Mouse (Mus musculus) regulatory T cell (primary cell): ENCODE results near the gene Dnaja1.

Source experiments
- in situ Hi-C: fragments of 300-600 bp; cut with MboI, MseI; formaldehyde crosslinking; loops from one replicate; pipeline ENCODE4 v1.15.1; 2025; ENCODE audit warnings: high pct_unique_total_duplicates

Gene Dnaja1

DNA sequence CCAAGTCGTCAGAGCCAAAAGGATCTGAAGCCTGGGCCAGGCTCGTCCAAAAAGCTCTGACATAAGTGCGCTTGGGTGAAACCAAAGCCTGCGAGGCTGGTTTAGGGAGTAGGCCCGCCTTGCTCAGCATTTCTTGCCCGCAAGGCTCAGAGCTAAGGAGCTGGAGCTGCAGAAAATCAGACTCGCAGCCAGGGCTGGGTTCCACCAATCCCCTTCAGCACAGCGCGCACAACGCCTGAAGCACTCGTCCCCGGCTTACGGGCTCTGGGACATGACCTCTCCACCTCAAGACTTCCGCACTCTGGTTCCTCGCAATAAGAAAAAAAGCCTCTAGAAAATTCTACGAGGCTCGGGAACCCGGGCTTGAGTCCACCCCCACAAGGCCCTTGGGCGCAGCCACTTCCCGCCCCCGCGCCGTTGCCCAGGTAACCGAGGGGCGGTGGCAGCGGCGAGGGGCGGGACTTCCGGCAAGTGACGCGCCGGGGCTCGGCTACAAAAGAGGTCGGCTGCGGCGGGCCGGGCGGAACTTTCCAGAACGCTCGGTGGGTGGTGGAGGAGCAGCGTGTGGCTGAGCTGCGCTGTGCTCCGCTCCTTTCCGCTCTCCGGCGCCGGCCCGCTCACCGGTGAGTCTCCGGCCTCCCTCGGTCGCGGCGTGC is at the start of gene Dnaja1:
Gene Dnaja1 (plus strand): TSS at position 140 of the 656 bp plus-strand sequence.
- in situ Hi-C loops, result no loop called here

DNA sequence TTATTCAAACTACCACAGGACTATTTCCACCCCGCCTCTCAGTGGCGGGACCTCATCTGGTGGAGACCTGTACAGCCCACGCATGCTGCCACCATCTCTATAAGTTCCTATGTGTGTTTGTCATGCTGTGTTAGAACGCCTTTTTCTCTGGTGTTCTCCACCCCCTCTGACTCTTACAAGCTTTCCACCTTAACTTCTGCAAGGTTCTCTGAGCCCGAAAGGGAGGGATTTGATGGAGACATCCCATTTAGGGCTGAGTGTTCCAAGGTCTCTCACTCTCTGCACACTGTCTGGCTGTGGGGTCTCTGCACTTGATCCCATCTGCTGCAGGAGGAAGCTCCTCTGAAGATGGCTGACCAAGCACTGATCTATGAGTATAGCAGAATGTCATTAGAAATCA is 48.4 kb upstream of the Dnaja1 start:
- in situ Hi-C loops, result no loop called here

DNA sequence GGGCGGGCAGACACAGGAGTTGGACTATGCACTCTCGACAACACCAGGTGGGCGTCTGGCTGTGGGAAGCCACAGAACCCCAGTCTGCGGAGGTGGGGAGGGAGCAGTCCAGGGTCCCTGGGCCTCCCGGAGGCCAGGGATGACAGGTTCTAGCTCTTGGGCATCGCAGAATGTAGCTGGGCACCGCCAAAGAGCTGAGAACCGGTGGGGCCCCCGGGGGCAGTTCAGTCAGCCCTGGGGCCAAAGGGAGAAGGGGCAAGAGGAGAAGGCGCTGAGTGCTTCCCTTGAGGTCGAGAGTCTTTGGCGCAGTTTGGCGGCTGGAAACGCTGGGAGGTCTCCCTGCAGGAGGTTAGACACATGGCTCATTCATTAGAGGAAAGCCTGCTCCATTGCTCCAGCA is 45.6 kb upstream of the Dnaja1 start:
- in situ Hi-C loops, result loop anchor here (5.0 kb wide), 1 partner anchor 544 kb away; no protein-coding TSS in a partner anchor

DNA sequence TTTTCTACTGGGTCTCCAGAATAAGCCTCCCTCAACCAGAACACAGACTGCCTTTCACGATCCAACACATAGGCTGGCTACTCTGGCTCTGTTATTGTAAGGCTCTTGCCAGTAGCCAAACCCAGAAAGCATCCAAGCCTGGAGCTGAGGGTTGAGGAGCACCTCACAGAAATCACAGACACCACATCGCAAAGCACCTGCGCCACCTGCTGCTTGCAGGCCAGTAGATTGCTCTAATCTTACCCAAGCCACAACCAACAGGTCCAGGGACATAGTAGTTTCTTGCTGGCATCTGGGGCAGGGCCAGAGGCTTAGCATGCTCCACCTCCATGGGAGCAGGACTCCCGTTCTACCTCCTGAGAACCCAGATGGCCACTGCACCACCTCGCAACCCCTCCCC is 44.8 kb upstream of the Dnaja1 start:
- in situ Hi-C loops, result loop anchor here (5.0 kb wide), 1 partner anchor 545 kb away; no protein-coding TSS in a partner anchor

DNA sequence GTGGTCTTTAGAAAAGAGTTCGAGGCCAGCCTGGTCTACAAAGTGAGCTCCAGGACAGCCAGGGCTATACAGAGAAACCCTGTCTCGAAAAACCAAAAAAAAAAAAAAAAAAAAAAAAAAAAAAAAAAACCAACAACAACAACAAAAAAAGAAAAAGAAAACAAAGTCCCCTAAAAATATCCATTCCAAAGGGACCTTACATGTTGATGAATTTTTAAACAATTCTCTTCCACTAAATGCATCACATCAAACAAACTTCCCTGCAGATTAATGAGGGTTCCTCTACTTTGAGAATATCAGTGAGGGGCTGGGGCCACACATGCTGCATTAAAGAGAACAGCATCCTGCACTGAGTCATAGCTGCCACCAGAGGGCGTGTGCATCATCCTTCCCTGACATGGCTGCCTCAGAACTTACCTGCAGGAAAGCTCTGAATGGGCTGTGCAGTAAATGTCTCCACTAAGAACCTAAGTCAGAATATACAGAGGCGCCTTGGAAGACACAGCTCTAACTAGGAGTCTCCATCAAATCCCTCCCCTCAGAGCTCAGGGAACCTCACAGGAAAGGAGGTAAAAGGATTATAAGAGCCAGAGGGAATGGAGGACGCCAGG is 41.6 kb upstream of the Dnaja1 start:
- in situ Hi-C loops, result loop anchor here (5.0 kb wide), 1 partner anchor 383 kb away; no protein-coding TSS in a partner anchor

DNA sequence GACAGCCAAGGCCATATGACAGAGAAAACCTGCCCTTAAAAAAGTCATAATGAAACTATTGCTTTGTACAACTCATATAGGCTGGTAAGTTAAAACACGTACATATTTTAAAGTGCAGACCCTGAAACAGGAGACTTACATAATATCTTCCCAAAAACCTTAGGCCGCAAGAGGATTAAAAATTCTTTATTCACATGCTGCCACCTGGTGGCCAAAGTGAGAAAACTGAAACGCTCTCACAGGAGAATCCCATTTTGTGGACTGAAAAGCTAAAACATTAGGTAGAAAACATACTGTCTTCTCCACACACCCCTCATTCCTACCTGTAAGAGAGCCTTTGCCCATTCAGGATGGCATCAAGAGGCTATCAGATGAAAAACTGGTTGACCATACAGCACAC is 40.0 kb upstream of the Dnaja1 start:
- in situ Hi-C loops, result loop anchor here (5.0 kb wide), 1 partner anchor 385 kb away; no protein-coding TSS in a partner anchor

DNA sequence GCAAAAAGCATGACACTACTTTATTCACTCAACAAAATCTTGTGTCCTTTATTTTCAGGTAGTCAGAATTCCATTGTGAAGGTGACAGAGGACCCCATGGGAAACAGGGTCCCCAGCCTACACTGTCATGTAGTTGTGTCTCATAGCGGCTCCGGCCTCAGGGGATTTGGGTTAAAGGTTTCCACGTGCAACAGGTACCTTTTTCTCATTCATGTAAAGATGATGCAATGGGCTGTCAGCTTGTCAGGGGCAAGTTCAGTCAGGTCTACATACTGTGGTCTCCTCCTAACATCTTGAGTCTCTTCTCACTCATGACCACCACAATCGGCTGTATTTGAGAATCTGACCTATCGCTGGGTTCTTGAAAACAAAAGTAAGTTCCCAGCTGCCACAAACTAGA is 39.6 kb upstream of the Dnaja1 start:
- in situ Hi-C loops, result loop anchor here (5.0 kb wide), 1 partner anchor 385 kb away; no protein-coding TSS in a partner anchor

DNA sequence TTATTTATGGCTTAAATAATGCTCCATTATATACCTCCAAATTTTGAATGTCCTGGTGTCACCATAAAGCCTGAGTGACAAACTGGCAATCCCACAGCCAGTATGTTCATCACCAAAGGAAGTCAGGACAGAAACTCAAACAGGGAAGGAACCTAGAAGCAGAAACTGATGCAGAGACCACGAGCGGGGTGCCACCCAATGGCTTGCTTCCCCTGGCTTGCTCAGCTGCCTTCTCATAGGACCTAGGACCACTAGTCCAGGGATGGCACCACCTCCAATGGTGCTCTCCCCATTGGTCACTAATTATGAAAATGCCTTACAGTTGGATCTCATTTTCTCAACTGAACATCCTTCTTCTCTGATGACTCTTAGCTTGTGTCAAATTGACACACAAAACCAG is 38.6 kb upstream of the Dnaja1 start:
- in situ Hi-C loops, result loop anchor here (5.0 kb wide), 1 partner anchor 386 kb away; no protein-coding TSS in a partner anchor

DNA sequence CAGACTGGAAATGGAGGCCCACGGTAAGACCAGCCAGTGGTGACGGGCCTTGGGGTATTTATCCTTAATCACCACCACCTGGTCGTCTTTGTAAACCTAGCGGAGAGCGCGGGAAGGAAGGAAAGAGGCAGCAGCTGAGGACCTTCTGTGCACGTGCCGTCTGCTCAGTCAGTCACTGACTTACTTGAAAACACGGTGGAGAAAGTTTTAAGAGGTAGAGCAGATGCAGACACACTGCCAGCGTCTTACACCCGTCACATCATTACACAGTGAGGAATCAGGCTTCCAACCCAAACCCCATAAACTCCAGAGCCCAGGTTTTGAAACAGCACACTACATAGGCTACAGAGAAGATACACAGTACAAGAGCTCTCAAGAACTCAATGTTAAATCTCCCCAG is 30.9 kb upstream of the Dnaja1 start:
- in situ Hi-C loops, result no loop called here

DNA sequence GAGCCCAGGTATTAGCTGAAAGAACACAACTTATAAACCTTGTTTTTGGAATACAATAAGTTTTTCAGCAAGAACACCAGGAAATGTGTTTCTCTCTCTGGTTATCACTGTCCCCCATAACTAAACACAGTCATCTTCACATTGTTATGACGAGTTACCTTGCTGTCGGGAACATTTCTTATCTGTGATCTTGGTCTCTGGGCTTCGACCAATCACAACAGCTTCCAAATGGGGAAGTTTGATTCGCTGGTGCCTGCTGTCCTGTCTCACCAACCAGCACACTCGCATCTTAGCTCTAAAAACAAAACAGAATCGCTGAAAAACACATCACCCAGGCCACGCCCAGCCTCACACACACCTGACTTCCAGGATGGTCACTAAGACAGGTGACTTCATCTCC is 24.9 kb upstream of the Dnaja1 start:
- in situ Hi-C loops, result no loop called here

DNA sequence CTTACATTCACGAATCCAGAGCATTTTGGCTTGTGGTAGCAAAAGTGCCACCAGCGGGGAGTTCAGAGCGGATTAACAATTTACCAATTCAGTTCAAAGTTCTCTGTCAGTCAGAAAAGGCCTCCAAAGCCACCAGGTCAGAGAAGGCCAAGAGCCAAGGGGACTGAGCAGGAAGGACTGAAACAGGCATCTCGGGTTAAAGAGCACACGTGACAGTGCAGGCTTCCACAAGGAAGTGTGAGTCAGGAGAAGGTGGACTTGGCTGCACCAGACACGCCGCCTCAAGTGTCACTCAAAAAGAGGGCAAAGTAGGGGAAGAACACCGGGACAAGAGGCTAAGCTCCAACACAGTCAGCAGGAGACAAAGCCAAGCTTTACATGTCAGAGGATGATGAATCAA is 21.7 kb upstream of the Dnaja1 start:
- in situ Hi-C loops, result loop anchor here (10.0 kb wide), 3 partner anchors 435 to 1045 kb away; partner anchors contain the start of genes Kif24, Nudt2, Smim27 and Topors

DNA sequence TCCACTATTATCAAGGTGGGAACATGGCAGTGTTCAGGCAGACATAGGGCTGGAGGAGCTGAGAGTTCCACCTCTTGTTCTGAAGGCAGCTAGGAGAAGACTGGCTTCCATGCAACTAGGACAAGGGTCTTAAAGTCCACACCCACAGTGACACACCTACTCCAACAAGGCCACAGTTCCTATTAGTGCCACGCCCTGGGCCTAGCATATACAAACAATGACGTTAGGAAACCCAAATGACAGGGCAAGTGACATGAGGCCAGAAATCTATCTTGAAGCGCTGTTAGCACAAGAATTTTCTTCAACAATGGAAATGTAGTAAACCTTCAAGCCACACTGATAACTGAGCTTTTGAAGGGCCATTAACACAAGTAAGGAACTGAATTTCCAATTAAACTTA is 20.2 kb upstream of the Dnaja1 start:
- in situ Hi-C loops, result loop anchor here (10.0 kb wide), 3 partner anchors 437 to 1043 kb away; partner anchors contain the start of genes Kif24, Nudt2, Smim27 and Topors

DNA sequence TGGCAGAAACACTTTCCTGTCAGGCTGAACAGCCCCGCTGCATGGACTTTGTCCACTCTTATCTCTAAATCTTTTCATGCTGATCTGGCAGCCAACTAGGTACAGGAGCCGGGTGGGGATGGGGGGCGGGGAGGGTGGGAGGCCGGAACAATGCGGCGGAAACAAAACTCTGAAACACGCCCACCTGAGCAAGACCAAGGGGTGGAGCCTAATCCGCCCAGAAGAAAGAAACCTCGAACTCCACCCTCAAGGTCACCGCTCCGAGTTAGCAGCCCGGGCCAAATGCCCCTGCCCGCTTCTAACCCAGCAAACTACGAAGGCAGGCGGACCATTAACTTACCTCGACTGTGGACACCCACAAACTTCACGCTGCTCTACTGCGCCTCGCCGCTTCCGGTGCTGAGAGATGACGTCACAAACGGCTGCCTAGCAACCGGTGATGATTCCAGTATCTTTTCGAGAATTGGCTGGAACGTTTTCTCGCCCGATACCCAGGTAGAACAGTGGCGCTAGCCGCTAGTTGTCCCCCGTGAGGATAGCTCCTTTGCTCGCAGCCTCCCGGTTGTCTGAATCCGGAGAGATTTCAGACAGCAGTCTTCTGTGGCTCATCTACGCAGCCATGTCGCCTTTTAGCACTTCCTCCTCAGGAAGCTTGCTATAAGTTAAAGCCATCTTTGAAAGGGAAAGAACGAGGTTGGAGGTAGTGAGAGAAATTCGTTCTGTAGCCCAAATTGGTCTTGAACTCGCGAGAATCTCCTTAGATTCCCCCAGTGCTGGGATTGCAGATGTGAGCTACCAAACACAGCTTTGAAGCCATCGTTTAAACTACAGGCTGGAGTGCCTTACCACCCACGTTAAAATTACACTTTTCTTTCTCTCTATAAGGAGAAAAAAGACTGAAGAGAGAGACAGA is 18.9 kb upstream of the Dnaja1 start, which contains the start of gene Aptx:
Gene Aptx (minus strand): TSS at position 398 of the 913 bp plus-strand sequence.
- in situ Hi-C loops, result loop anchor here (10.0 kb wide), 3 partner anchors 438 to 1042 kb away; partner anchors contain the start of genes Kif24, Nudt2, Smim27 and Topors

DNA sequence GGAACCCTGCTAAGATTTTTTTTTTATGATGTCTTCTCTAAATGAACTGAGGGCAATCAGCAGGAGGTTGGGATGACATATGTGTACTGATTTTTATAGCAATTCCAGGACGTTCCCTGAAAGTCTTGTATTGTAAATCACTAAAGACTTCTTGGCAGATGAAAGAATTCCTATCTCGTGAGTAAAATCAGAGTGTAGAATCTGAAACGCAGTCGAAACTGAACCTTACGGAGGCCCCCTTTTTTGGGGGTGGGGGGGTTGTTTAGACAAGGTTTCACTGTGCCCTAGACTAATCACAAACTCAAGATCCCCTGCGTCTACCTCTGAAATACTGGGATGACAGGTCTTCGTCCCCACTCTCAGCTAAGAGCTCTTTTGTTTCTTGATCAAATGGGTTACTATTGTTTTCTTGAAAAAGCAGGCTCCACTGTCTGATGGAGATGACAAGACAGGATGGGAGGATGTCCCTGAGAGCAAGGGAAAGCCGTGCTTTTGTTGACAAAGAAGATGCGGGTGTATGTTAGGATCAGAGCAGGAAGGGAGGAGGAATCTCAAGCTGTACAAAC is 18.2 kb upstream of the Dnaja1 start:
- in situ Hi-C loops, result loop anchor here (10.0 kb wide), 3 partner anchors 439 to 1041 kb away; partner anchors contain the start of genes Kif24, Nudt2, Smim27 and Topors

DNA sequence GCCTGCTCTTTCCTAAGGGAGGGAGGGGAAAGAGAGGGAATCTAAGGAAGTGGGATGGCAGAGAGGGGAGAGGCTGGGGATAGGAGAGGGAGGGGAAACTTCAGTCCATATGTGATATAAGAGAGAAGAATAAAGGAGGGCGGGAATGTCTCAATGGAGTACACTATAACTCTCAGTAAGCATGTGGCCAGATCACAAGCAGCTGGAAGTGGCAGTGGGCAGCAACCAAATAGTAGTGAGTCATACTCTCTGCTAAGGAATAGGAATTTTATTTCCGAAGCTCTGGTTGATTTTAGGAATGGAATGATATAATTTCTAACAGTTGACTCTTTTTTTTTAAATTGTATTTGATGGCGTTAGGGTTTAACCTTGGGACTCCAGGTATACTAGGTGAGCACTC is 4.8 kb upstream of the Dnaja1 start:
- in situ Hi-C loops, result no loop called here

DNA sequence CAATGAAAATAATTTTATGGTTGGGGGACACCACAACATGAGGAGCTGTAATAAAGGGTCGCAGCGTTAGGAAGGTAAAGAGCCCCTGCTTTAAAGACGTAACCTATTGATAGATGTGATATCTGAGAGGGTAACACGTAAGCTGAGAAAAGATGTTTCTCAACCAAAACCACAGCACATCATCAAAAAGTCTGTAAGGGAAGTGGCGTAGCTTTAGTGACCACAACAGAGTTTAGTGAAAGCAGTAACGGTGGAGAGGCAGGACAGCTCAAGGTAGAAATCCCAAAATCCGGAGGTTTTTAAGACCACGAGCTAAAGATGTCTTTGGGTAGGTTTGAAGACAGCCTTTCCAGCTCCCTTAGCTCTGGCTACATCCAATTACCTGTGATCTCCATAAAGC is 1.0 kb upstream of the Dnaja1 start:
- in situ Hi-C loops, result no loop called here

DNA sequence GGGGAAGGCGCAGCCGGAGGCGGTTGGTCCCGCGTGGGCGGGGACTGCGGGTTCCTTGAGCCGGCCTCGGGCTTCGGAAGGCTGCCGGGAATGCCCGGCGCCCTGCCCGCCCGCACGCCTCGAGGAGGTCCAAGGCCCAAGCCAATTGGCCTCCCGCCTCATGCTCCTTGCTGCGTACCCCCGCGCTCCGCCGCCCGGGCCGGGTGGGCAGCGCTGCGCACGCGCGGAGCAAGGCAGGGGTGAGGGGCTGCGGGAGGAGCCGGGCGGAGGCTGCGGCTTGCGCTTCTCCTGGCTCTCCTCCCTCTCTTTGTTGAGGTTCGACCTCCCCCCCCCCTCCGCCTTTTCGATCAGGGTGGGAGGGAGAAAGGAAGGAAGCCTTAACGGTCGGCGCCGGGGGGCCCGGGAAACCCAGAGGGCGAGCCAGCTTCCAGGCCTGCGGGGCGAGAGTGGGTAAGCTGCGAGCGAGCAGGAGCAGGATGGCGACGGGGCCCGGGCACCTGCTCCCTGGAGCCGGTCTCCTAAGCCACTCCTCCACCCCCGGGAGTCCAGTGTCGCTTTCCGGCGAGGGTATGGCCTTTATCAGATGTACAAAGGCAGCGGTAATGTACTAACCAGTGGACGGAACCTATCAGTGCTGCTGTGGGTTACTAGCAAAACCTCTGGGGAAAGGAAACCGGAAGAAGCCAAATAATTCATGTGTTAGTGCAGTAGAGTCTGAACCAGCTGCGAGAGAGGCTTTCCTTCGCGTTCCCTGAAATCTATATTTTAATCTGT is 924 bp downstream of the Dnaja1 start:
- in situ Hi-C loops, result no loop called here

DNA sequence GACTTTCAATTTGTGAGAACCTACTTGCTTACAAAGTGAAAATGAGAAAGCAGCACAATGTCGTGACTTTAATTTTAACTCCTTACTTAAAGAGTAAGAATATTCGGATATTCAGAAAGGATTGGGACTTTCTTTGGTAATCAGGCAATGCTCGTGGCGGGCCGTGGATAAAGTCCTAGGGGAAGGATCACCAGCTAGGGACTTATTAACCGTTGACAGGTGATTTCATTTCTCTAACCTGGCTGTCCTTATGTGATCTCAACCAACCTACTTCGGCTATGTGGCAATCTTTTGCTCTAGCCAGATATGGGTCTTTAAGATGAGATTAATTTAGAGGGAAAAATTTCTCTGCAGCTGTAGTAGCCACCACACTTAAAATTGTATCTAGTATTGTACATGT is 3.2 kb downstream of the Dnaja1 start:
- in situ Hi-C loops, result no loop called here

DNA sequence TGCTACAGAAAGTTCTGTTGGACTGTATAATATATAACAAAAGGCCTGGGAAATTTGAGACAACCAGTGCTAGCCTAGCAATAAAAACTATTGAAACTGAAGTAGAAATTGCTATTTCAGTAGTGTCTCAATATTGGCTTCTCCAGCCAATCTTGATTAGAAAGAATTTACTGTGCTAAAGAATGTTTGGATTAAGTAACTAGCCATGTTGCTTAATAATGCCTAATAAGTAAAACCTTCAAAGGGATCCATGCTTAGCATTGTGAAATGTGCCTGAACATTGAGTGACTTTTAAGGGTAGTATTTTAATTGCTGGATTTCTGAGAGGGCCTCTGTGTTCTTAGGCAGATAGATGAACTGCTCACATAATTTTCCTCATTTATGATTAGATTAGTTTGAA is 3.6 kb downstream of the Dnaja1 start:
- in situ Hi-C loops, result no loop called here

DNA sequence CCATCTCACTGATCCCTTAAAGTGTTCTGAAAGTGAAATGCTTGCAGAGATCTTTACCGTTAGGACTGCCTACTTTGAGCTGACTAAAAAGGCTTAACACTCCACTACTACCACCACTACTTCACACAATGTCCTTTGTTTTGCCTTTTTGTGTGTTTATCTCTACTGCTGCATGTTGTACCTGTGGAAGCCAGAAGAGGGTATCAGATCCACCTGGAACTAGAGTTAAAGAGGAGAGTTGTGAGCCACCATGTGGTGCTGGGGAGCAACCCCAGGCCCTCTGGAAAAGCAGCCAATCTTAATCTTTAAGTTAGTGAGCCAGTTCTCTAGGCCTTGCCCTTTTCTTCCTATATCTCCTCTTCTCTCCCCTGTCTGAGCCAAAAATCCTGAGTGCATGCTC is 5.3 kb downstream of the Dnaja1 start:
- in situ Hi-C loops, result no loop called here
